Mouse (Mus musculus) ES-Bruce4 (cell line): ENCODE results near the gene Kif2a. TPM values are rescaled to one million over a fixed set of nuclear protein-coding genes. Genes with fewer than 3 reads are reported as not detected.

Experiments used
- H3K27ac ChIP-seq: 2 replicates; pipeline ENCODE4 v1.5.1; 2012; ENCODE audit warnings: low read length, inconsistent platforms; ENCODE audit not compliant: insufficient read depth
- H3K27me3 ChIP-seq: 2 replicates; pipeline ENCODE4 v1.6.1; 2012; ENCODE audit warnings: mild to moderate bottlenecking, low read length, inconsistent platforms; ENCODE audit not compliant: control insufficient read depth, poor library complexity, insufficient read depth, severe bottlenecking
- H3K36me3 ChIP-seq: 2 replicates; pipeline ENCODE4 v1.6.1; 2012; ENCODE audit warnings: inconsistent platforms, mild to moderate bottlenecking, low read length, moderate library complexity; ENCODE audit not compliant: control insufficient read depth, poor library complexity, insufficient read depth, severe bottlenecking
- H3K4me1 ChIP-seq: one replicate; pipeline ENCODE4 v1.8.1; 2011; ENCODE audit warnings: low read length; ENCODE audit not compliant: control insufficient read depth, insufficient read depth
- H3K4me3 ChIP-seq: 2 replicates; pipeline ENCODE4 v1.5.1; 2011; ENCODE audit warnings: low read depth, mild to moderate bottlenecking, low read length
- H3K9ac ChIP-seq: 2 replicates; pipeline ENCODE4 v1.6.1; 2012; ENCODE audit warnings: low read depth, mild to moderate bottlenecking, inconsistent platforms; ENCODE audit not compliant: poor library complexity, severe bottlenecking
- H3K9me3 ChIP-seq: replicated peaks from 2 replicates; pipeline ENCODE4 v1.6.1; 2012; ENCODE audit warnings: mild to moderate bottlenecking, low read length, inconsistent platforms; ENCODE audit not compliant: control insufficient read depth, poor library complexity, insufficient read depth, severe bottlenecking
- CTCF ChIP-seq: IDR thresholded peaks from one replicate; pipeline ENCODE4 v1.8.1; 2011; ENCODE audit warnings: low read depth, low read length
- EP300 ChIP-seq: IDR thresholded peaks from 2 replicates; pipeline ENCODE4 v1.6.1; 2011; ENCODE audit warnings: low read depth, low read length; ENCODE audit not compliant: insufficient read depth
- POLR2A ChIP-seq: IDR thresholded peaks from one replicate; pipeline ENCODE4 v1.8.1; 2011; ENCODE audit warnings: low read length; ENCODE audit not compliant: insufficient read depth
- polyA plus RNA-seq: library from polyadenylated mRNA; stranded (reverse); fragments of >200 nt; gene quantifications from 2 replicates; pipeline ENCODE4 v1.2.4, GENCODE M21; 2011; ENCODE audit warnings: low read depth; ENCODE audit not compliant: missing spikeins, insufficient read depth, insufficient read length

The Kif2a gene
- polyA plus RNA-seq, 1 experiment, result 162 TPM

- Histone ChIP-seq H3K4me3 (no peak overlapping the region), H3K27me3 (no peaks in the 10 kb centered on the region), H3K27ac (no peak overlapping the region), H3K9ac (no peak overlapping the region), H3K36me3 (peaks cover 51% of the 10 kb centered on the region), H3K9me3 (no peaks in the 10 kb centered on the region), H3K4me1 (no peaks in the 10 kb centered on the region)
- TF ChIP-seq POLR2A, result no peak
- no peak for TF ChIP-seq CTCF
- no peak for TF ChIP-seq EP300
Measured at GRCm38 (mm10) chr13:106961496-106961895, 60.4 kb downstream of the Kif2a start.

- Histone ChIP-seq H3K27me3 (no peaks in the 10 kb centered on the region), H3K9me3 (no peaks in the 10 kb centered on the region), H3K36me3 (peaks cover 58% of the 10 kb centered on the region)
Measured at GRCm38 (mm10) chr13:106960557-106960956, 61.4 kb downstream of the Kif2a start.

GRCm38 (mm10) chr13:106958286-106958685 is 63.6 kb downstream of the Kif2a start:
- TF ChIP-seq CTCF, result no peak
- no peak for TF ChIP-seq EP300
- no peak for TF ChIP-seq POLR2A
- Histone ChIP-seq H3K36me3 (peaks cover 67% of the 10 kb centered on the region), H3K27me3 (no peaks in the 10 kb centered on the region), H3K9me3 (no peaks in the 10 kb centered on the region), H3K9ac (no peak overlapping the region), H3K4me1 (no peaks in the 10 kb centered on the region), H3K27ac (no peak overlapping the region), H3K4me3 (no peak overlapping the region)

More at GRCm38 (mm10) chr13:106960557-106960956, 61.4 kb downstream of the Kif2a start:
- no peak overlapping the region for H3K9ac ChIP-seq
- H3K4me1 ChIP-seq, result no peaks in the 10 kb centered on the region
- no peak overlapping the region for H3K27ac ChIP-seq
- no peak overlapping the region for H3K4me3 ChIP-seq
- no peak for TF ChIP-seq POLR2A
- TF ChIP-seq CTCF, result no peak

- no peak overlapping the region for H3K9ac ChIP-seq
- H3K27me3 ChIP-seq, result no peaks in the 10 kb centered on the region
- no peaks in the 10 kb centered on the region for H3K4me1 ChIP-seq
- H3K36me3 ChIP-seq, result peaks cover 65% of the 10 kb centered on the region
- TF ChIP-seq EP300 (no peak), POLR2A (no peak), CTCF (no peak)
- no peak overlapping the region for H3K27ac ChIP-seq
- H3K4me3 ChIP-seq, result no peak overlapping the region
- no peaks in the 10 kb centered on the region for H3K9me3 ChIP-seq
Measured at GRCm38 (mm10) chr13:106957554-106957953, 64.4 kb downstream of the Kif2a start.

GRCm38 (mm10) chr13:106954880-106955279 is 67.0 kb downstream of the Kif2a start:
- no peak overlapping the region for H3K9ac ChIP-seq
- no peaks in the 10 kb centered on the region for H3K27me3 ChIP-seq
- no peak overlapping the region for H3K4me3 ChIP-seq
- H3K36me3 ChIP-seq, result peaks cover 69% of the 10 kb centered on the region
- H3K9me3 ChIP-seq, result no peaks in the 10 kb centered on the region
- H3K27ac ChIP-seq, result no peak overlapping the region
- H3K4me1 ChIP-seq, result no peaks in the 10 kb centered on the region
- TF ChIP-seq CTCF, result no peak

- TF ChIP-seq EP300, result no peak
- TF ChIP-seq POLR2A, result no peak
- no peak for TF ChIP-seq CTCF
- Histone ChIP-seq H3K4me3 (peak overlapping the region; percentile 97), H3K36me3 (peaks cover 30% of the 10 kb centered on the region), H3K9me3 (no peaks in the 10 kb centered on the region), H3K4me1 (no peaks in the 10 kb centered on the region), H3K9ac (peak overlapping the region; percentile 82), H3K27ac (no peak overlapping the region), H3K27me3 (no peaks in the 10 kb centered on the region)
Measured at GRCm38 (mm10) chr13:106947583-106947982, 74.3 kb downstream of the Kif2a start.
